Mouse (Mus musculus) kidney, embryonic 15.5 days (tissue): ENCODE measurements around the gene Tas2r118. TPM values are rescaled to one million over a fixed set of nuclear protein-coding genes. Genes with fewer than 3 reads are reported as not detected.

Experiments used
- ATAC-seq: fragments of 200-750 bp; cut with Nextera tagmentation; replicated peaks from 2 replicates; pipeline ENCODE4 v1.8.0; 2017; ENCODE audit warnings: moderate TSS enrichment; ENCODE audit not compliant: low FRiP score
- H3K27ac ChIP-seq: fragments of 300-500 bp; sonication (generic); 2 replicates; pipeline ENCODE4 v1.5.1; 2015; ENCODE audit warnings: mild to moderate bottlenecking, inconsistent platforms
- H3K27me3 ChIP-seq: fragments of 300-500 bp; sonication (generic); 2 replicates; pipeline ENCODE4 v1.6.1; 2015; ENCODE audit warnings: inconsistent platforms
- H3K36me3 ChIP-seq: fragments of 300-500 bp; sonication (generic); 2 replicates; pipeline ENCODE4 v1.6.1; 2015; ENCODE audit warnings: inconsistent platforms
- H3K4me1 ChIP-seq: fragments of 300-500 bp; sonication (generic); 2 replicates; pipeline ENCODE4 v1.6.1; 2015; ENCODE audit warnings: inconsistent platforms
- H3K4me2 ChIP-seq: fragments of 300-500 bp; sonication (generic); 2 replicates; pipeline ENCODE4 v1.6.1; 2015; ENCODE audit warnings: moderate library complexity, mild to moderate bottlenecking, inconsistent platforms
- H3K4me3 ChIP-seq: fragments of 300-500 bp; sonication (generic); replicated peaks from 2 replicates; pipeline ENCODE4 v1.5.1; 2015; ENCODE audit warnings: mild to moderate bottlenecking, inconsistent platforms
- H3K9ac ChIP-seq: fragments of 300-500 bp; sonication (generic); 2 replicates; pipeline ENCODE4 v1.6.1; 2015; ENCODE audit warnings: mild to moderate bottlenecking, inconsistent platforms
- H3K9me3 ChIP-seq: fragments of 300-500 bp; sonication (generic); replicated peaks from 2 replicates; pipeline ENCODE4 v1.6.1; 2016; ENCODE audit warnings: inconsistent platforms
- WGBS: fragments of 180-500 bp; shearing (Covaris S2); methylation state at CpG from one replicate; pipeline ENCODE4 v1.1.7; 2015; ENCODE audit warnings: mixed read lengths; 5-methylcytosine and 5-hydroxymethylcytosine counted together
- polyA plus RNA-seq: library from polyadenylated mRNA; unstranded; fragments of >200 nt; fragmentation: Nextera tagmentation; extraction: Ambion mirVana; gene quantifications from 2 replicates; pipeline ENCODE4 v1.2.1, GENCODE M21; 2015

Tas2r118 gene
- not detected in 2 replicates for polyA plus RNA-seq

DNA sequence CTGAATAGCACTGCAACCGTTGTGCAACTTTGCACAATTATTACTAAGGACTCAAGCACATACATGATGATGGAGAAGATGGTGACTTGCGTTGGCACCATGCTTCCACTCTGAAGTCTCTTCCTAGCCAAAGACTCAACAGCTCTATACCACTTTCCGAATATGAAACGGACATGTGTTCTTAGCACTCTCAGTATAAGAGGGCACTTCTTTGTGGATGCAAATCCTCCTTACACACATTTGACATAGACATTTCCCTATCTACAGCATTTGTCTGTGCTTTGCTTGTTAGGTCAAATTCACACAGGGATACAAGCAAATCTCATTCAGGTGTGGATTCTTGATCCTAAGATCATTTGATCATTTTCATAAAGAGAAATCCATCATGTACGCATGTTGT lies at the start of gene Tas2r118:
Tas2r118 (minus strand) TSS at position 101 of the 400 bp plus-strand sequence.
- Histone ChIP-seq H3K9me3 (no peaks in the 10 kb centered on the region), H3K27me3 (no peaks in the 10 kb centered on the region), H3K4me1 (no peaks in the 10 kb centered on the region), H3K36me3 (no peaks in the 10 kb centered on the region), H3K9ac (no peak within 1 kb of the TSS), H3K4me3 (no peak within 1 kb of the TSS), H3K27ac (no peak within 1 kb of the TSS), H3K4me2 (no peak within 1 kb of the TSS)
- no peak for ATAC-seq
- WGBS, result 94% methylated on average over 5 of the region's 5 CpGs

DNA sequence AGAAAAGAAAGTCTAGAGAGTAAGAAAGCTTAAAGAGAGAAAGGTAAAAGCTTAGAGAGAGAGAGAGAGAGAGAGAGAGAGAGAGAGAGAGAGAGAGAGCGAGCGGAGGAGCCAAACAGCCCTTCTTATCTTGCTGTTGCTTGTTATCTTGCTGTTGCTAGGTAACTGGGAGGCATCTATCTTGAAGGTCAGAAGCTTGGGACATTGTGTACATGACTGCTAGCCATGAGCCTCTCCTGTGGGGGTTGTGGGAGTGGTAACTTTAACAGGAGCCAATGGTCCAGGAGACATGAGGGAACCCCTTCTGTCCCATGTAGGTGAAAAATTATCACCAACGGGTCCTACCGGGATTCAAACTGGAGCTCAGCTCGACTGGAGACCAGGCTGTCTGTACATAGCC lies 48.5 kb upstream of the Tas2r118 start:
- no peak overlapping the region for H3K27ac ChIP-seq
- ATAC-seq, result no peak
- H3K9ac ChIP-seq, result no peak overlapping the region
- no peaks in the 10 kb centered on the region for H3K27me3 ChIP-seq
- H3K4me2 ChIP-seq, result no peak overlapping the region
- no peaks in the 10 kb centered on the region for H3K9me3 ChIP-seq
- H3K4me1 ChIP-seq, result no peaks in the 10 kb centered on the region
- no peak overlapping the region for H3K4me3 ChIP-seq
- no peaks in the 10 kb centered on the region for H3K36me3 ChIP-seq
- 81% methylated on average over 5 of the region's 5 CpGs for WGBS

DNA sequence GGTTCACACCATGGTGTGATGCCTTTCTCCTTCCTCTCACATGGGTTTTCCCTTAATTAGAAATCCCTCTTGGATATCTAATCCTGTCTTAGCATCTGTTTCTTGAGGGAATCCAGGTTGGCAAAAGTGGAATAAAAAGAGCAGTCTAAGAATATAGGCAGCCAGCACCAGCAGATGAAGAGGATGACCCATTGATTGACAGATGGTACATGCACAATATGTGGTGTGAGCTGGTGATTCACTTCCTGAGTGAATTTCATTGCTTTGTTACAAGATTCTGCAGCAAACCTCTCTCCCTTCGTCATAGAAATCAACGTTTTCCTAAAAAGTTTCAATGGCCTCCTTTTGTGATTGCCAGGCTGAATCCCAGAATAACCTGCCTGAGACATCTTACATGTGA lies 23.4 kb upstream of the Tas2r118 start:
- no peak for ATAC-seq

DNA sequence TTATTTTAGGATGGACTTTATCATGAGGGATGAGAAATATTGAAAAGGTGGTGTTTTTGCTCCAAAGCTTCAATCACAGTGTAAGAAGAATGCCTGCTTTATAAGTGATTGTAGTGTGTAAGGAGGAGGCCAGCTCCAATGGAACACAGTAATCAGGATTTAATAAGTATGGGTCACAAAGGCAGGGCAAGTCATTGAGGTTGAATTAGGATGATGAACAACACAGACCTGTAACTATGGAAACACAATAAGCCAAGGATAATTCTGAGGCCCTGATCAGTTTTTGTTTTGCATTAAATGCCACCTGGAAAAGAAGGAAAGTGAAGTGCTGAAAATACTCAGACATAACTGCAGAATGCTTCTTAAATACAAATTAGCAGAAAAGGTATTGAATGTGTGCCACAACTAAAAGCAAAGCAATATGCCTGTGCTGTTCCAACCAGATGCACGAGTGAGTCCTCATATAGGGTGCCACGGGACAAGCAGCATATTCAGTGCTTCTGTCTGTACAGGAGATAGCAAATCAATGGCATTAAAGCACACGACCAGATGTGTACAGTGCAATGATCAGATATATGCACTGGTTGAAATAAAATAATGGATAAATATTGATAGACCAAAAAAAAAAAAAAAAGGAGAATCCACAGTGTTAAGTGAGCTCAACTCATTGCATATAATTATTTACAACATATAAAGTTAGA lies 21.0 kb upstream of the Tas2r118 start:
- no peaks in the 10 kb centered on the region for H3K36me3 ChIP-seq
- no peak for ATAC-seq
- no peak overlapping the region for H3K4me3 ChIP-seq
- H3K4me2 ChIP-seq, result no peak overlapping the region
- no peak overlapping the region for H3K9ac ChIP-seq
- H3K4me1 ChIP-seq, result no peaks in the 10 kb centered on the region
- H3K27me3 ChIP-seq, result no peaks in the 10 kb centered on the region
- H3K9me3 ChIP-seq, result no peaks in the 10 kb centered on the region
- H3K27ac ChIP-seq, result no peak overlapping the region
- 87% methylated on average over 3 of the region's 3 CpGs for WGBS

More for the DNA sequence above, 23.4 kb upstream of the Tas2r118 start:
- Histone ChIP-seq H3K4me1 (no peaks in the 10 kb centered on the region), H3K9me3 (no peaks in the 10 kb centered on the region), H3K9ac (no peak overlapping the region), H3K27ac (no peak overlapping the region), H3K4me3 (no peak overlapping the region), H3K27me3 (no peaks in the 10 kb centered on the region), H3K4me2 (no peak overlapping the region), H3K36me3 (no peaks in the 10 kb centered on the region)
- WGBS, result 76% methylated on average over 2 of the region's 2 CpGs

DNA sequence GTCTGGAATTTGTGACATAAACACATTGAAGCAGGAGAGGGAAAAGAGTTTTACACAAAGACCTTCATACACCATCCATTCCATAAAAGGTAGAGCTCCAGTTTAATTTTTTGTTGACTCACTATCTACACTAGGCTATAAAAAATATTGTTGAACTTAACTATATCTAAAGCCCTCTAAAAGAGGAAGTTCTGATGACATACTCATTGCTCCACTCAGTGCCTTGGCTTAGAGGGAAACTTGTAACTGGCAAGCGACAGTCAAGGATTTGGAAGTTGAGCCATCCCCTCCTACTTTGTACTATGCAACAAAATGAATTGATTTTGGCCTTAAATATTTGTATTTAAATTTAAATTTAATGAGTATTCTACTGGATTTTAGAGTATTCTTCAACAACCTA lies 16.4 kb upstream of the Tas2r118 start:
- H3K27me3 ChIP-seq, result no peaks in the 10 kb centered on the region
- ATAC-seq, result no peak

DNA sequence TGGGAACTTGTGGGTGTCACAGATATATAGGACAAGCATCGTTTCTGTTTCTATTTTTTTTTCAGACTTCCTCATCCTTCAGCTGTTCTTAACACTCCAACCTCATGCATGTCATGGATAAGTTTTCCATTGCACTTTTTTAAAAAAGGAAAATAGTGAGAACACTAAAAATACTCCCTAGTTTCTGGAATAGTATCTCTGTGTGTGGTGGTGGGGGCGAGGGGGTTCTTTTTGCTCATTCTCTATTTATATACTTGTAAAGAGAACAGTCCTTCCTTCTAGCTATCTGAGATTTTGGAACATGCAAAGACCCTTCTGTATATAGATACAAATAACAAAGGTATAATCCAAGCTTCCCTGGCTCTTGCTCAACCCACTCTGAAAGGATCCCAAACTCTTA lies 2.9 kb downstream of the Tas2r118 start:
- no peaks in the 10 kb centered on the region for H3K9me3 ChIP-seq
- no peaks in the 10 kb centered on the region for H3K36me3 ChIP-seq
- 70% methylated on average over 2 of the region's 2 CpGs for WGBS
- H3K27ac ChIP-seq, result no peak overlapping the region
- no peak overlapping the region for H3K4me2 ChIP-seq
- H3K27me3 ChIP-seq, result no peaks in the 10 kb centered on the region
- H3K9ac ChIP-seq, result no peak overlapping the region
- H3K4me3 ChIP-seq, result no peak overlapping the region
- H3K4me1 ChIP-seq, result no peaks in the 10 kb centered on the region
- no peak for ATAC-seq

More for the DNA sequence above, 16.4 kb upstream of the Tas2r118 start:
- no peaks in the 10 kb centered on the region for H3K36me3 ChIP-seq
- H3K4me3 ChIP-seq, result no peak overlapping the region
- no peaks in the 10 kb centered on the region for H3K4me1 ChIP-seq
- H3K27ac ChIP-seq, result no peak overlapping the region
- 92% methylated on average over 1 of the region's 1 CpGs for WGBS
- H3K4me2 ChIP-seq, result no peak overlapping the region
- H3K9me3 ChIP-seq, result no peaks in the 10 kb centered on the region
- H3K9ac ChIP-seq, result no peak overlapping the region

DNA sequence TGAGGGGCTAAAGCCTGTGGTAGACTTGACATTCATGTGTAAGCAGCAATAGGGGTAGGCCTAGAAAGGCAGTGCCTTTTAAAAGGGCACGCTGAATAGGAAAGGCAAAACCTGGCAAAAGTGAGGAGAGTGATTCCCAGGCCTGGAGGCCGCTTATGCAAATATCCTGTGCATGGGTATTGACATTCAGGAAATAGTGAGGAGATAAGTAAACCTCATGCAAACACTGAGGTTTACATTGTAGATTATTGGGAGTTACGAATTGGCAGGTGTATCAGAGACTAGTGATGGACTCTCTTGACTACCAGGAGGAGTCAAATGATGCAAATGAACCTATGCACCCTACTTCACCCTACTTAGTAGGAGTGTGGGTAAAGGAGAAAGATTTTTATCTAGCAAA lies 3.9 kb downstream of the Tas2r118 start:
- Histone ChIP-seq H3K9me3 (no peaks in the 10 kb centered on the region), H3K36me3 (no peaks in the 10 kb centered on the region), H3K4me2 (no peak overlapping the region), H3K9ac (no peak overlapping the region), H3K27me3 (no peaks in the 10 kb centered on the region), H3K4me3 (no peak overlapping the region), H3K4me1 (no peaks in the 10 kb centered on the region), H3K27ac (no peak overlapping the region)
- no peak for ATAC-seq
- 84% methylated on average over 3 of the region's 3 CpGs for WGBS

DNA sequence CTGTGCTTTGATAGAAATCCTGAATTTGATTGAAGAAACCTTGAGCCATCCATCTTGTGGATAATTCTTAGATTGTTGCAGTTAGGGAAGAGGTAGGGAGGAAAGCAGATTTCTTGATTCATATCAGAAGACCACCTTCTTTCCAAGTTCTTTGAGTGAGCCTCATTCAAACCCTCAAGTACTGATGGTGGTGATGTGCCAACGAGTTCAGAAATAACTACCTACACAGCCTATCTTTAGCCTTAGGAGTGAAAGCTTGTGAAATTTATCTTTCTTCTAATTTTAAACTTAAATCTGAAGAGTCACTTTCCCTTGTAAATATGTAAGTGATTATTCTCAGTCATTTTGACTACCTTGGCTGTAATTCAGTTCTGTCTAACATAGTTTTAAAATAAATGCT lies 6.1 kb downstream of the Tas2r118 start:
- no peaks in the 10 kb centered on the region for H3K4me1 ChIP-seq
- H3K9ac ChIP-seq, result no peak overlapping the region
- no peaks in the 10 kb centered on the region for H3K36me3 ChIP-seq
- WGBS, result 75% methylated on average over 1 of the region's 1 CpGs
- no peak overlapping the region for H3K4me2 ChIP-seq
- no peaks in the 10 kb centered on the region for H3K27me3 ChIP-seq
- no peak overlapping the region for H3K27ac ChIP-seq
- H3K4me3 ChIP-seq, result no peak overlapping the region
- no peak for ATAC-seq
- no peaks in the 10 kb centered on the region for H3K9me3 ChIP-seq

DNA sequence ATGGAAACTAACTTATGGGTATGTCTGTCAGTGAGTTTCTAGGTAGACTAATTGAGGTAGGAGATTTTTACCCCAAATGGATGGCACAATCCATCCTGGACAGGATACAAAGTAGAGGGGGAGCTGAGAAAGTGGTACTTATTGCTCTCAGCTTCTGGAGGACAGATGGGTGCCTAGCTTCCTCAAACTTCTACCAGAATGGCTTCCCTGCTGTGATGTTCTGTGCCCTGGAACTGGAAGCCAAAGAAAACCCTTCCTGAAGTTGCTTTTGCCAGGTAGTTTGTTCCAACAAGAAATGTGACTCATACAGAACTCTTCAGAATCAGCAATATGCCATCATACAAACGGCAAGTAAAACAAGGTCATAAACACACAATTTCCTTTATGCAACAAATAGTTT lies 29.1 kb downstream of the Tas2r118 start:
- 90% methylated on average over 1 of the region's 1 CpGs for WGBS
- Histone ChIP-seq H3K4me2 (no peak overlapping the region), H3K4me3 (no peak overlapping the region), H3K27me3 (no peaks in the 10 kb centered on the region), H3K27ac (no peak overlapping the region), H3K9ac (no peak overlapping the region), H3K4me1 (no peaks in the 10 kb centered on the region), H3K36me3 (no peaks in the 10 kb centered on the region), H3K9me3 (no peaks in the 10 kb centered on the region)
- ATAC-seq, result no peak

DNA sequence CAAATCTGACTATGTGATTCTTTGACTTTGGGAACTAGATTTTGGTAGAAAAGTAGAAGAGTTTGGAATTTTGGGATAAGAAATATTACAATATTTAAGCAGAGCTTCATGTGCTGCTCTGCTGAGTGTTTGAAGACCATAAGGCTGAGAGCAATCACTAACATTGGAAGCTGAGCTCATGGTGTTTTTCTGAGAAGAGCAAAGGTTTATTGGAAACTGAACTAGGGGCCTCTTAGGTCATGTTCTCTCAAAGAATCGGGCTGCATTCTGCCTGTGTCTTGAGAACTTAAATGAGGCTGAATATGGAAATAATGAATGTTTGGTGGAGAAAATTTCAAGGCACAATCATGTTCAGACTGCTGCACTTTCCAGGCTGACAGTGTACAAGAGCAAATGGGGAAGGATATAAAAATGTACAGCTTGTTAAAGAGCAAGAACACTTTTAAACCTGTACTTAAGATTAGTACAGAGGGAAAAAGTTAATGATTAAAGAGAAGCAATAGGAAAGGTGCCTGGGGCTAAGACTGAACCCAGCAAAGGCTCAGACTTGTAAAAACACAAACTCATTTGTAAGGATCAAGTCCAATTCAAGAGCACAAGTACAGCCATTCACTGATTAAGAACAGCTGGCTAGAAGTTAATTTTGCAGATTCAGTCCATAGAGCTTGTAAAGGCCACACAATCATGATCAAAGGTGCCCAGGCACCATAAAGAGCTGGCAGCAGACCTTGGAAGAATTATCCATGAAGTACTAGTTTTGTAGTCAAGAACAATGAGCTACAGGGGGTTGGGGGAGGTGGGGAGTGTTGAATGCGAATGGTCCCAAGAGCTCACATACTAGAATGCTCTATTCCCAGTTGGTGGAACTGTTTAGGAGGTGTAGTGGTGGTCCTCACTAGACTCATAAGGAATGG lies 31.0 kb downstream of the Tas2r118 start:
- H3K27ac ChIP-seq, result peak overlapping the region; percentile 61
- no peaks in the 10 kb centered on the region for H3K4me1 ChIP-seq
- WGBS, result 57% methylated on average over 2 of the region's 2 CpGs
- no peaks in the 10 kb centered on the region for H3K9me3 ChIP-seq
- no peak overlapping the region for H3K4me3 ChIP-seq
- H3K27me3 ChIP-seq, result no peaks in the 10 kb centered on the region
- H3K9ac ChIP-seq, result no peak overlapping the region
- peak; percentile 94 for ATAC-seq
- H3K36me3 ChIP-seq, result no peaks in the 10 kb centered on the region
- H3K4me2 ChIP-seq, result no peak overlapping the region

DNA sequence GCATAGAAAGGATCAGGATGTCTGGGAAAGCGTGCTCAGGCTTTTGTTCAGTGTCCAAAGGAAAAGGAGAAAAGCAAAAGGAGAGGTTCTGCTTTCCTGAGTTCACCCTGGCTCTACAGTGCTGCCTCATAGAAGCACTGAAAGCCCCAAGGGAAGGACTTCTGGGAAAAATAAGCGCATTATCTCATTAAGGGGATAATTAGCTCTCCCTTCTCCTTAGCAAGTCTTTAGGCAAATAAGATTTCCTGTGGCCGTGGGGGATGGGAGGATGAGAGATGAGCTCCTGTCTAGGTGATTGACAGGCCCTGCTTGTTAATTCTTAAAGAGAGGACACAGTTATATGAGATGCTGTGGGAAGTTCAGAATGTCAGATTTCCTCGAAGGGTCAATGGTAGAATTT lies 33.4 kb downstream of the Tas2r118 start:
- Histone ChIP-seq H3K9me3 (no peaks in the 10 kb centered on the region), H3K27me3 (no peaks in the 10 kb centered on the region), H3K4me3 (no peak overlapping the region), H3K36me3 (no peaks in the 10 kb centered on the region), H3K27ac (no peak overlapping the region), H3K4me2 (no peak overlapping the region), H3K9ac (no peak overlapping the region), H3K4me1 (0 out of 2 replicates have a peak, but pooled peaks cover 4% of the 10 kb centered on the region)
- ATAC-seq, result no peak
- WGBS, result 68% methylated on average over 4 of the region's 4 CpGs

DNA sequence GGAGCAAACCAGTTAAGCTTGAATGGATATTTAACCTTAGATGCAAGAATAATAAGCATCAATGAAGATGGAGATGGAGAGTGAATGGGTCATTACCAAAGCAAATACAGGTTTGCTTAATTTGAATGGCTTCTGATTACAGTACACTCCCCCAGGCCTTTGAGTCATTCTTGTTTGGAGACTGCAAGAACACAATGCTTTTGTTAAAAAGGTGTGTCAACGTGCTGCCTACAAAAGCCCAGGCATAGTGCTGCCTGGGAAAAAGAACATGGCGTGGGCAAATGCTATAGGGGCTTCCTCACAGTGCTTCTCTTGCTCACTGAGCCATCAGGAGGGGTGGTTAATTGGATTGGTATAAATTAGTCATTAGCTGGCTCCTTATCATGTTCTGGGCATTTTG lies 46.1 kb downstream of the Tas2r118 start:
- Histone ChIP-seq H3K4me1 (peaks cover 7% of the 10 kb centered on the region; the same call in 1 of the 2 replicates), H3K9me3 (no peaks in the 10 kb centered on the region), H3K27me3 (no peaks in the 10 kb centered on the region), H3K9ac (no peak overlapping the region), H3K27ac (no peak overlapping the region), H3K4me3 (no peak overlapping the region), H3K36me3 (no peaks in the 10 kb centered on the region), H3K4me2 (no peak overlapping the region)
- ATAC-seq, result peak; percentile 36; the same call in 1 of the 2 replicates
- 37% methylated on average over 2 of the region's 2 CpGs for WGBS
